Mouse (Mus musculus) brain, embryonic 14.5 days (tissue): ENCODE measurements around the gene Eif1ad.
A peak's percentile ranks its signal among the peaks of the same experiment; 100 is the strongest.

Experiments
- CTCF ChIP-seq: fragments of 200-500 bp; IDR thresholded peaks from 2 replicates; pipeline ENCODE4 v1.5.1; 2012; ENCODE audit warnings: inconsistent platforms, mild to moderate bottlenecking, moderate library complexity, borderline replicate concordance; ENCODE audit not compliant: insufficient read depth, insufficient read length; ENCODE audit errors: extremely low read depth
- POLR2A ChIP-seq: fragments of 200-500 bp; IDR thresholded peaks from 2 replicates; pipeline ENCODE4 v1.6.1; 2012; ENCODE audit warnings: mild to moderate bottlenecking, inconsistent platforms, borderline replicate concordance; ENCODE audit not compliant: poor library complexity, insufficient read depth, insufficient read length, severe bottlenecking; ENCODE audit errors: extremely low read depth

DNA sequence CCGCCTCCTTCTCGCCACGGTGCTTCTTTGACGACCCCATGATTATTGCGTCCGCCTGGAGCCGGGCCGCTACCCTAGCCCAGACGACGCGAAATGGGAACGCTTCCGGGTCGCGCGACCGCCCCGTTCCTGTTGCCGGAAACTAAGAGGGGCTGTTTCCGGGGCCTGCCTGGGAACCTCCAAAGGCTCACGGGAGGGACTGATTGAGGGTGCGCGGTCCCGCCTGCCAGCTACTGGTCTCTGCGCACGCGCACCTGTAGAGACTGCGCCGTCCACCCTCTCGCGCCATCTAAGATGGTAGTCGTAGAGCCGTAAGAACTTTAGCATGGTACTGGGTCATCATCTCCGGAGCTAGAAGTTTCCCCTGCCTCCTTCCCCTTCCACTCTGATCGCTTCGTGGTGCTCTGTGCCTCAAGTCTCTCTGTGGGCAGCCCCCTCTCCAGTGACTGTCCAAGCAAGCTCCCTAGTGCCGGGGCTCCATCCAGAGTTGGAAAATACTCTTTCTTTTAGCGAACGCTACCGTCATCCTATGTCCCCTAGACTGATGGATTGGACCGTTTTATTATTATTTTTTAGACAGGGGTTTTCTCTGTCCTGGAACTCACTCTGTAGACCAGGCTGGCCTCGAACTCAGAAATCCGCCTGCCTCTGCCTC lies 22.2 kb downstream of the Eif1ad start, which contains the start of gene Sart1:
- TF ChIP-seq POLR2A (peak; percentile 40; the same call in 1 of the 2 replicates), CTCF (no peak)
